Mouse (Mus musculus) right cerebral cortex, postnatal 36 days (tissue): ENCODE results near the gene Frs3.
A peak's percentile ranks its signal among the peaks of the same experiment; 100 is the strongest.
"Not testable (repeated sequence)": the region's sequence is repeated elsewhere in the genome, so short reads cannot be mapped to it uniquely, and the experiment has no call there.

Experiments used
- DNase-seq, 2 experiments: peaks; one replicate each; pipeline ENCODE4 v3.0.0; 2022; ENCODE audit warnings: low spot score in 2 of 2, mixed read lengths in 1 of 2

The Frs3 gene

DNA sequence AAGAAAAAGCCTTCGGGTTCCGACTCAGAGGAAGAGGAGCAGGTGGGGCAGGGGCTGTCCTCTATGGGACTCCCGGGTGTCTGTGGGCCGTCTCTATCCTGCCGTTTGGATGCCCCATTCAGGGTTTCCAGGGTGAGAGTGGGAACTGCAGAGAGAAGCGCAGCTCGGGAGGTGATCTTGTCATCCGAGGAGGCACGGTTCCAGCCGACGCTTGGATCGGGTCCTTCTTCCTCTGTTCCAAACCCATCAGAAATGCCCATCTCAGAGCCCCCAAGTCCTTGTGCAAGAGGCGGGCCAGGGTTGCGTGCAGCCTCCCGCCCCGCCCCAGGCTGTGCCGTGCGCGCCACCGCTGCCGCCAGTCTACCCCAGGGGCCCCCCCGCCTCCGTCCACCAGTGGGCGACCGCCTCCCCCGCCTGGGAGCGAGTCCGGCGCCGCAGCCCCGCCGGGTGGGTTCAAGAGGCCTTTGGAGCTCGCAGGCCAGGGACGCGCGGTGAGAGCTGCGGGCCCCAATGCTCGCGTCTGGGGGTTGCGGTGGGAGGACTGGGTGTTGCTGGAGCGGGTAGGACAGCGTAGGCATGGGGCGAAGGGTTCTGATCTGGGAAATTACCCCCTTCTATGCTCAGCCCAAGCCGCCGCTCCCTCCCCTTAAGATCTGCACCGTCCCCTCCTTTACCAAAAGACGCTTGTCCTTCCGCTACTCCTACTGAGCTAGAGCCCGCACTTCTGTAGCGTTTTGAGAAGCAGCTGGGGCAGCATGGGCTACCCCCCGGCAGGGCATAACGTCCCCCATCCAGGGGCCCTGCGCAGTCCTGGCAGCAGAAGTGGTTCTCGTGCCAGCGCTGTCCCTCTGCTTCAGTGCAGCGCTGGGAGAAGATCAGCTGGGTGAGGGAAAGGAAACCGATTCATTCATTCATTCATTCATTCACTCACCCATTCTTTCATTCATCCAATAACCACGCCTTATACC is at the start of gene Frs3:
TSS of gene Frs3 (plus strand) at position 423 of the 968 bp plus-strand sequence.
- peak; percentile 68 to 75 for DNase-seq

GRCm38 (mm10) chr17:47642992-47643391 is 45.8 kb upstream of the Frs3 start:
- no peak for DNase-seq

DNA sequence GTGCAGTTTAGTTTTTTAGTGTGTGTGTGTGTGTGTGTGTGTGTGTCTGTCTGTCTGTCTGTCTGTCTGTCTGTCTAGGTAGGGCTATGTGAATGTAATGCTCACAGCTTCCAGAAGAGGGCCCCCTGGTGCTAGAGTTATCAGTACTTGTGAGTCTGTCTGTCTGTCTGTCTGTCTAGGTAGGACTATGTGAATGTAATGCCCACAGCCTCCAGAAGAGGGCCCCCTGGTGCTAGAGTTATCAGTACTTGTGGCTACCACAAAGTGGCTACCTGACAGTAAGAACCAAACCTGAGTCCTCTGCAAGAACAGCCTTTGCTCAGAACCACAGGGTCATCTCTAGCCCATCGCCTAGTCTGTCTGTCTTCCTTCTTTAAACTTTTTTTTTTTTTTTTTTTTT is 42.1 kb upstream of the Frs3 start:
- peak in 1 of 2 experiments; percentile 13 for DNase-seq

DNA sequence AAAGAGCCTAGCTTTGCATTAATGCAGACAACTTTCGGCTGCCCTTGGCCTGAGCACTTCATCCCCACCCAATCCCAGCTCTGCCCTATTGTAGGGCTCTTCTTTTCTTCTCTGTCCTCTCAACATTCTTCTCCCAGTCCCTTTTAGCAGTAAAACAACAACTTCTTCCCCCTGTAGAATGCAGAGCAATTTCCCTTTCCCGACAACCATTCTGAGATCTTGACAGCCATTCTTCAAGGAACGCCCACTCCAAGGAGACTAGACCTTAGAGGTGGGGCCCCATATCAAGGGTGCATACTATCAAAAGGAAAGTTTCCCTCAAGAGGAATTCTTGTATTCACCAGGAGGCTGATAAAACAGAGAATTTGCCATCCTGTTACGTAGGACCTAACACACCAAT is 39.9 kb upstream of the Frs3 start:
- no peak for DNase-seq

GRCm38 (mm10) chr17:47651953-47652352 is 36.9 kb upstream of the Frs3 start:
- DNase-seq, result no peak

DNA sequence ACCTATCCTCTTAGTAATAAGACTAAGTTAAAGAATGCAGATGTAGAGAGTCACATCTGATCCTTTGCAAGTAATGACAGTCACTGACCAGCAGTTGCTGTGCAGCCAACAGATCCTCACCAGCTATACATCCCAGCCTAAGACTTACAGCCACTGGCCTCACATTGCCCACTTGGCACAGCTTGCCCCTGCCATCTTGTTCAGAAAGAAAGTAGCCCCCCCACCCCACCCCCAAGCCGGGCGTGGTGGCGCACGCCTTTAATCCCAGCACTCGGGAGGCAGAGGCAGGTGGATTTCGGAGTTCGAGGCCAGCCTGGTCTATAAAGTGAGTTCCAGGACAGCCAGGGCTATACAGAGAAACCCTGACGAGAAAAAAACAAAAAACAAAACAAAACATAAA is 34.5 kb upstream of the Frs3 start:
- DNase-seq, result not testable (repeated sequence)

- no peak for DNase-seq
Observed at GRCm38 (mm10) chr17:47655697-47656096, 33.1 kb upstream of the Frs3 start.

- DNase-seq, result no peak
Observed at GRCm38 (mm10) chr17:47657901-47658300, 30.9 kb upstream of the Frs3 start.

- DNase-seq, result no peak
Observed at GRCm38 (mm10) chr17:47658741-47659243, 30.0 kb upstream of the Frs3 start.

DNA sequence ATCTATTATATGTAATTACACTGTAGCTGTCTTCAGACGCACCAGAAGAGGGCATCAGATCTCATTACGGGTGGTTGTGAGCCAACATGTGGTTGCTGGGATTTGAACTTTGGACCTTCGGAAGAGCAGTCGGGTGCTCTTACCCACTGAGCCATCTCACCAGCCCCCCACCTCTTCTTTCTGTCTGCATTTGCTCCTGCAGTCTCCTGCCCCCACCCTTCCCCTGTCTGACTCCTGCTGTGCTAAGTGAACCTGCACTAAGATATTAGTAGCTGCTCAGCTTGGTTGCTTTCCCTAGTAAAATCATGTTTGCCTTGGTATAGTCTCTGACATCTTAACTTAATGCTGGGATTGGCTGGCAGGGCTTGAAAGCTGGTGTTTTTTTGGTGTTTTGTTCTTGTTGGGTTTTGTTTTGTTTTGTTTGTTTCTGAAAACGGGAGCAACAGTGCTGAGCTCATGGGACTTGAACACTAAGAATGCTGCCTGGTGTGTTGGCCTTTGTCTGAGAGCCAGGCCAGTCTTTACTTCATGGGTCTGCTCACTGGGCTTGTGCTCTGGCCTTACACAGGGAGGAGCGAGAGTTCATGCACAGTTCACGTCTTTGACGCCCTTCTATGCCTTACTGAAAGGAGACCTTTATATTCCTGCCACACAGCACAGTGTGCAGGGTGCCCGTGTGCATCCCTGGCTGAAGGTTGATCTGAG is 25.7 kb upstream of the Frs3 start:
- DNase-seq, result no peak

DNA sequence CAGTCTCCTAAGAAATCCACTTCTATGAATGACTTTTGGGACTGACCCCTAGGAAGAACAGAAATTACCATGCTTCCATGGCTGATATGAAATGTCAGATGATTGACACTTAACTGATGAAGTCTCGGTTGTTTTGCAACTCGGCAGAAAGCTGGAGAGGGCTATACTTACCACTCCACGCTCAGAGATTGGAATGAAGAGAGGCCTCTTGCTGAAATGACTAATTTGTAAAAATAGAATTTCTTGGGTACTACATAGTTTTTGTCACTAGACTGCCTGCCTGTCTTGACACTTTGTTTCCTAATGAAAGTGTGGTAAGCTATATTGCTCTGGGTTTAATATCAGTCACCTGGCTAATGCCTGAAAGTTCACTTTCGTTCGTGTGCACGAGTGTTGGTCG is 24.4 kb upstream of the Frs3 start:
- DNase-seq, result no peak

DNA sequence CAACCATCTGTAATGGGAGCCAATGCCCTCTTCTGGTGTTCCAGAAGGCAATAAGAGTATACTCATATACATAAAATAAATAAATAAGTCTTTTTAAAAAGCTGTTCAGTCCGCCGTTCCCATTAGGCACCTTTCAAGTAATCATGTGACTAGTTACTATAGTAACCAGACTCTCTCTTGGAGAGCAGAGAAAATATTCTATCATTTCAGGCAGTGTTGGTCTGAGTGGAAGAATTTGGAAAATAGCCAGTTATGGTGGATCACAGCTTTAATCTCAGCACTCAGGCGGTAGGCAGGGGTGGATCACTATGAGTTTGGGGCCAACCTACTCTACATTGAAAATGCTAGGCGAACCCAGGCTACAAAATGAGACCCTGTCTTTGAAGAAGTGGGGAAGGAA is 19.7 kb upstream of the Frs3 start:
- no peak for DNase-seq

- DNase-seq, result peak in 1 of 2 experiments; percentile 52
Observed at GRCm38 (mm10) chr17:47671988-47672310, 16.9 kb upstream of the Frs3 start.

- DNase-seq, result no peak
Observed at GRCm38 (mm10) chr17:47672311-47673111, 16.3 kb upstream of the Frs3 start.

GRCm38 (mm10) chr17:47676581-47676980 is 12.2 kb upstream of the Frs3 start:
- peak in 1 of 2 experiments; percentile 53 for DNase-seq

- DNase-seq, result no peak
Observed at GRCm38 (mm10) chr17:47678238-47678637, 10.6 kb upstream of the Frs3 start.

DNA sequence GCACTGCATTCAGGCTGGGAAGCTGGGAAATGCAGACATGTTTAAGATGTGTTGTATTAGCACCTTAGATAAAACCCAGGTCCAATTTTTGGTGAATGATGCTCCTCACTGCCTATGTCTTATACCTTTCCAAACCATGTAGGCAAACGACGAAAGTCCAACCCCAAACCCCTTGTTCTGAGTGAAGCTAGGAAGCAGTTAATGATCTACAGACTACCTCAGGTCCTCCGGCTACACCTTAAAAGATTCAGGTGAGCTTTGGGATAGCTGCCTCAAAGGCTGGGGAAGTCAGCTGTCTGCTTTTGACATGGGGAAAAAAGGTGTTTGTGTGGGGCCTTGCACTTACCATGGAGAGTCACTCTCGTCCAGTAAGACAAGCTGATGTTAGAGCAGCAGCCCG is 10.1 kb upstream of the Frs3 start:
- no peak for DNase-seq

DNA sequence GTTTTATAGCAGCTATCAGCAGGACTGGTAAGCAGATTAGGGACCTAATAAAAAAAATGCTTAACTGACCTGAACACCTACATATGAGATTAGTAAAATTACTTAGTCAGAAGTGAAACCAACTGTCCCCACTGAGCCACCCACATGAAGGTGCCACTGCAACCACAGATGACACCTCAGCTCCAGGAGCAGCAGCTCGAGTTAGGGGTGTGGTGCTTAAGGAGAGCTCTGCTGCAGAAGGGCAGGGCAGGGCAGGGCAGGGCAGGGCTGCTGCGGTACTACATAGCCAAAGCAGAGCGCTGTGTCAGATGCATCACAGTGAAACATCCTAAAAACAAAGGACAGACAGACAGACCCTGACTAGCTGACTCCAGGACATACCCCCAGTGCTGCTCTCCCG is 6.0 kb upstream of the Frs3 start:
- no peak for DNase-seq

DNA sequence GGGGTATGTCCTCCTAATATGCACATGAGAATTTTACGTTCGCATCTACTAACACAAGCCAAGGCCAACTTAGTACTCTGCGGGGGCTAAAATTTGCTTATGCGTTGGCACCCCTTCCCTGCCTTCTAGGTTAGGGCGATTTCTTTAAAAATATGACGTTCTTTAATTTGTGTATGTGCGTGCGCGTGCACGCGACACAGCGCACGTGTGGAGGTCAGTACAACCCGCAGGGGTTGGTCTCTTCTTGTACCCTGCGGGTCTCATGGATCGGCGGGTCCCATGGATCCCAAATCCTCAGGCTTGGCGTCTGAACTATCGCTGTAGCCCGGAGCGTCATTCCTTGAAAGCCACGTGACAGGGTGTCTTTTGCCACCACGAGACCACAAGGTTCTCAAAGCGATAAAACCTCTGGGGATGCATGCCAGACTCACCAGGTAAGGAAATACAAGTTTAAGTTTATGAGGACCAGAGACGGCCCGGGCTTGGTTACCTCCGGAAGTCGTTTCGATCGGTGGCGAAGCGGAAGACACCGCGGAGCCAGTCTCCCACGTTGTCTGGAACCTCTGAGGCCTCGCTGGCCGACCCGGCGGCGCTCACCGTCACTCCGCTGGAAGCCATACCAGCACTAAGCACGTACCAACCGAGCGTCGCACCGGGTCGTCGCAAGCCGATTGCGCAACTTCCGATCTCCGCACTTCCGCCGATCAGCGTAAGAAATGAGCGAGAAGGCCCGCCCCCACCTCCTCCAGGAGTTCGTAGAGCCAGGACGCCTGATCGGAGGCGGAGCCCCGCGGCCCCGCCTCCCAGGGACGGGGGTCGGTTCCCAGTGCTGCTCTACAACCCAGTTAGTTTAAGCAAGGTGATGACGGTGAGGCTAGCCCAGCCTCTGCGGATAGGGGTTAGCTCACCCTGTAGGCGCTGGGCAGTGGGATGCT is 1.2 kb upstream of the Frs3 start:
- peak; percentile 96 to 97 for DNase-seq

DNA sequence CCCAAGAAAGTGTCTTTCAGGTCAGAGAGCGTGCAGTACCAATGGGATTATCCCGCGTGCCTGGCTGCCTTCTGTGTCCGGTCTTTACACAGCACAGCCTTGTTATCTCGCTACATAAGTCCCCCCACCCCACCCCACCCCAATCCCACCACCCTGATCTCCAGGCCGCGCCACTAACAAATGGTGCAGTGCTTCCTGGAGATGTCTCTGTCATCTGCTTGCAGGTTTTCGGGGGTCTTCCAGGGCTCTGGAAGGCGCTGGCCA is 554 bp upstream of the Frs3 start, which contains the start of gene Tomm6:
TSS of gene Tomm6 (minus strand) at position 43 of the 264 bp plus-strand sequence.
- DNase-seq, result no peak

DNA sequence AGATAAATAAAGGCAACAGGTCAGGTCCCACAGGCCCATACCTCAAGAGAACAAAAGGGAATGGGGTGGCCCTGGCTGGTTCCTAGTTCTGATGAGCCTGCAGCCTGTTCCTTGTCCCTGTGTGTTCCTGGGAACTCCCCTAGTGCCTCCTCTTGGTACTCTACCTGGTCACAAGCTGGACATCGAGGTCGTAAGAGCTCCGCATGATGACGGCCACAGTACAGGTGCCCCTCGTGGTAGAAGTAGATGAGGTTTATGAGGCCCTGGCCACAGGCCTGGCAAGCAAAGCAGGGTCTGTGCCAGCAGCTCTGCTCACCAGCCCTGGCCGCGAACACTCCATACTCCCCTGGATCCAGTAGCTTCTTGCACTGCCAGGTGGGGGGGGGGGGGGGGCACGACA is 1.1 kb downstream of the Frs3 start:
- no peak for DNase-seq
